13 mouse cellular contexts compared by ENCODE assay signal in genomic region chr4:154312935-154313621, GRCm38 (mm10). TPM values are rescaled to one million over a fixed set of nuclear protein-coding genes. Genes with fewer than 3 reads are reported as not detected.
DNase-seq lines count a peak whose midpoint lies in the region; ATAC-seq lines count a peak whose summit lies in the region.
"Had no signal": no experiment of that assay in that cellular context is flagged by ENCODE, and none has a peak within 500 bp of the region (broad histone marks: within the 10 kb centered on the region; RNA-seq: fewer than 3 reads in every experiment).

No protein-coding gene starts in this region.

- no peak overlapping the region for H3K4me3 ChIP-seq in kidney, embryonic 14.5 days (ENCODE audit: low read length)
- H3K4me3 ChIP-seq: heart, embryonic 10.5 days had no signal

- H3K4me2 ChIP-seq in kidney, embryonic 14.5 days (replicated peaks; ENCODE audit: low read depth, low read length), result no peak overlapping the region

- no peaks in the 10 kb centered on the region for H3K36me3 ChIP-seq in kidney, embryonic 14.5 days (ENCODE audit: control insufficient read depth, insufficient read depth, low read length)
- H3K36me3 ChIP-seq: G1E; heart, embryonic 10.5 days had no signal

- no peak for ATAC-seq in kidney, embryonic 14.5 days (ENCODE audit: low FRiP score, low TSS enrichment)
- ATAC-seq in erythroblast, adult 5-6 weeks (replicated peaks; ENCODE audit: low FRiP score, poor library complexity, severe bottlenecking), result no peak

- no peak overlapping the region for H3K9ac ChIP-seq in kidney, embryonic 14.5 days (ENCODE audit: low read depth, low read length)

- 58% methylated on average over 4 of the region's 4 CpGs for WGBS in kidney, embryonic 14.5 days

- intact Hi-C loops in left cerebral cortex, postnatal 25 days (cut with DNase I), result no loop called here

- H3K27me3 ChIP-seq in kidney, embryonic 14.5 days (ENCODE audit: control insufficient read depth, insufficient read depth, low read length), result no peaks in the 10 kb centered on the region

- no peaks in the 10 kb centered on the region for H3K4me1 ChIP-seq in kidney, embryonic 14.5 days (ENCODE audit: control insufficient read depth, insufficient read depth, low read length)
- H3K4me1 ChIP-seq: heart, embryonic 10.5 days had no signal

- DNase-seq in right cerebral cortex, postnatal 10 days (ENCODE audit: low spot score in 2 of 2), result peak; percentile 79 to 84
- no peak for DNase-seq in right cerebral cortex, postnatal 25 days
- peak; percentile 54 to 57 for DNase-seq in frontal cortex, adult 2 months (ENCODE audit: extremely low spot score in 1 of 2, low spot score in 1 of 2)
- peak; percentile 39 to 73 for DNase-seq in left cerebral cortex, postnatal 25 days (ENCODE audit: low spot score in 2 of 2)
- DNase-seq in gastrocnemius, adult 8-10 months (ENCODE audit: low spot score in 2 of 2), result no peak
- DNase-seq: adrenal gland, postnatal 25 days; kidney, postnatal 4 days; thymus, postnatal 14 days had no signal

- H3K9me3 ChIP-seq in kidney, embryonic 14.5 days (ENCODE audit: control insufficient read depth, low read length), result no peaks in the 10 kb centered on the region
- H3K9me3 ChIP-seq: heart, embryonic 10.5 days had no signal

- H3K27ac ChIP-seq in kidney, embryonic 14.5 days (ENCODE audit: low read depth, low read length), result no peak overlapping the region
- H3K27ac ChIP-seq: heart, embryonic 10.5 days; macrophage had no signal

RNA-seq across cellular contexts. Expression of gene Arhgef16, which starts 11.6 kb away (rescaled TPM):
- polyA plus RNA-seq in frontal cortex, adult 2 months (2012; rRNA removed), result 3.5 and 4.3 TPM in 2 replicates
- total RNA-seq in left cerebral cortex, postnatal 25 days (2021), result under 1 TPM; 0.64 to 0.85 TPM
- total RNA-seq in gastrocnemius, adult 8-10 months (2022), result under 1 TPM in 3 of 4 experiments, not detected in 1; 0.15 to 0.67 (median 0.17) TPM
- polyA plus RNA-seq in kidney, embryonic 14.5 days (2014; fragmentation: Nextera tagmentation; extraction: Ambion mirVana), result 16.3 and 28.2 TPM in 2 replicates
- not detected in 2 replicates for total RNA-seq in erythroblast, adult 5-6 weeks (2015; ENCODE audit: low replicate concordance)
- not detected in 2 replicates for total RNA-seq in erythroblast, adult 5-6 weeks (2017; ENCODE audit: low replicate concordance)
- polyA plus RNA-seq: G1E, macrophage had no signal

RNA-seq across cellular contexts. Expression of gene B230104I21Rik, which starts 22.8 kb away (rescaled TPM):
- 0.25 and 0.66 TPM in 2 replicates for polyA plus RNA-seq in frontal cortex, adult 2 months (2012; rRNA removed)
- total RNA-seq in left cerebral cortex, postnatal 25 days (2021), result not detected
- total RNA-seq in gastrocnemius, adult 8-10 months (2022), result not detected
- not detected in 2 replicates for polyA plus RNA-seq in kidney, embryonic 14.5 days (2014; fragmentation: Nextera tagmentation; extraction: Ambion mirVana)
- total RNA-seq in erythroblast, adult 5-6 weeks (2015; ENCODE audit: low replicate concordance), result not detected in 2 replicates
- not detected in 2 replicates for total RNA-seq in erythroblast, adult 5-6 weeks (2017; ENCODE audit: low replicate concordance)
- total RNA-seq: adrenal gland, postnatal 25 days; G1E had no signal
- polyA plus RNA-seq: G1E; heart, embryonic 10.5 days; macrophage had no signal

Comparison
In these comparisons a context has a peak if more than half of its experiments do, and no peak if none do; other contexts are left out.
1. DNase-seq: peak in right cerebral cortex, postnatal 10 days (2 of 2), frontal cortex, adult 2 months (2 of 2) and left cerebral cortex, postnatal 25 days (2 of 2); none in right cerebral cortex, postnatal 25 days (single experiment) and gastrocnemius, adult 8-10 months (0 of 2).